Mouse (Mus musculus) brain, embryonic 14.5 days (tissue): ENCODE results near the gene Gm14399. TPM values are rescaled to one million over a fixed set of nuclear protein-coding genes. Genes with fewer than 3 reads are reported as not detected.
"Not testable (repeated sequence)": the region's sequence is repeated elsewhere in the genome, so short reads cannot be mapped to it uniquely, and the experiment has no call there.

Source experiments
- DNase-seq: peaks from one replicate; pipeline ENCODE4 v3.0.0-alpha.2; 2011; ENCODE audit warnings: low read depth
- CTCF ChIP-seq: fragments of 200-500 bp; IDR thresholded peaks from 2 replicates; pipeline ENCODE4 v1.5.1; 2012; ENCODE audit warnings: inconsistent platforms, mild to moderate bottlenecking, moderate library complexity, borderline replicate concordance; ENCODE audit not compliant: insufficient read depth, insufficient read length; ENCODE audit errors: extremely low read depth
- POLR2A ChIP-seq: fragments of 200-500 bp; IDR thresholded peaks from 2 replicates; pipeline ENCODE4 v1.6.1; 2012; ENCODE audit warnings: mild to moderate bottlenecking, inconsistent platforms, borderline replicate concordance; ENCODE audit not compliant: poor library complexity, insufficient read depth, insufficient read length, severe bottlenecking; ENCODE audit errors: extremely low read depth
- polyA plus RNA-seq: library from polyadenylated mRNA; depleted of rRNA; stranded (reverse); fragments of >200 nt; gene quantifications from 2 replicates; pipeline ENCODE4 v1.2.3, GENCODE M21; 2012; rRNA removed

The Gm14399 gene
- 6.5 and 8.1 TPM in 2 replicates for polyA plus RNA-seq

DNA sequence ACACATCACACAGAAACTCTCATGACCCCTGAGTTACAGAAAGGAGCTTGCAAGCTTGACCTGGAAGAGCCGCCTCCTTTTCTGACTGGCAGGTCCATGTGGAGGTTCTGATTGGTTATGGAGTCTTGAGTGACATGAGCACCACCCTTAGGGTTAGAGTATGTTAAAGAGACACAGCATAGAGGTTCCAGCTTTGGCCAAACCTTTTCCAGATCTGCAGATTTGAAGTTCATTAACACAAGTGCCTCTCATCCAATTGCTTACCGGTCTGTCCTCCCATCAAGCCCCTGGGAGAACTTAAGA lies at the start of gene Gm14399:
Gm14399 (minus strand) TSS at position 20 of the 303 bp plus-strand sequence.
- DNase-seq: not testable (repeated sequence)

DNA sequence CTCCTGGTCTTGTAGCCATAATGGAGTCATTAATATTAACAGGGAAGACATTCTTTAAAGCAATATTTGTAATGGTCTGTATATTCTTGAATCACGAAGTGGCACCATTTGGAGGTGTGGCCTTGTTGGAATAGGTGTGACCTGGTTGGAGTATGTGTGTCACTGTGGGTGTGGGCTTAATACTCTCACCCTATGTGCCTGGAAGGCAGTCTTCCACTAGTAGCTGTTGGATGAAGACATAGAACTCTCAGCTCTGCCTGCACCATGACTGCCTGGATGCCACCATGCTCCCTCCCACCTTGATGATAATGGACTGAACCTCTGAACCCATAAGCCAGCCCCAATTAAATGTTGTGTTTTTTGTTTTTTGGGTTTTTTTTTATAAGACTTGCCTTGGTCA lies 37.2 kb upstream of the Gm14399 start:
- not testable (repeated sequence) for DNase-seq

DNA sequence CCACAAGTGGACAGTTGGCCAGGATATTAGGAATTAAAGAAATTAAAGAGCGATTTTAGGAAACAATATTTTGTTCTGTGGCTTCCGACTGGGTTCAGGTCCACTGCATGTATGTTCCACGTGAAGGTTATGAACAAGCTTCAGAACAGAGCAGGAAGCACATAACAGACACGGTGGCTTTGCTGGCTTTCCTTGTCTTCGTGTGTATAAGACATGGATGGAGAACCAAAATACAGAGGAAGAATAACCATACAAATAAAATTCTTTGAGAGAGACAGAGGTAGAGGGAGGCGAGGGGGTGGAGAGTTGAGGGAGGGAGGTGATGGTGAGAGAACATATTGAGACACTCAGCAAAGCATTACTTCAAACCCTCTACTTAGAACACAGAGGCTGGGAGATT lies 34.5 kb upstream of the Gm14399 start:
- TF ChIP-seq CTCF (no peak), POLR2A (no peak)
- no peak for DNase-seq

DNA sequence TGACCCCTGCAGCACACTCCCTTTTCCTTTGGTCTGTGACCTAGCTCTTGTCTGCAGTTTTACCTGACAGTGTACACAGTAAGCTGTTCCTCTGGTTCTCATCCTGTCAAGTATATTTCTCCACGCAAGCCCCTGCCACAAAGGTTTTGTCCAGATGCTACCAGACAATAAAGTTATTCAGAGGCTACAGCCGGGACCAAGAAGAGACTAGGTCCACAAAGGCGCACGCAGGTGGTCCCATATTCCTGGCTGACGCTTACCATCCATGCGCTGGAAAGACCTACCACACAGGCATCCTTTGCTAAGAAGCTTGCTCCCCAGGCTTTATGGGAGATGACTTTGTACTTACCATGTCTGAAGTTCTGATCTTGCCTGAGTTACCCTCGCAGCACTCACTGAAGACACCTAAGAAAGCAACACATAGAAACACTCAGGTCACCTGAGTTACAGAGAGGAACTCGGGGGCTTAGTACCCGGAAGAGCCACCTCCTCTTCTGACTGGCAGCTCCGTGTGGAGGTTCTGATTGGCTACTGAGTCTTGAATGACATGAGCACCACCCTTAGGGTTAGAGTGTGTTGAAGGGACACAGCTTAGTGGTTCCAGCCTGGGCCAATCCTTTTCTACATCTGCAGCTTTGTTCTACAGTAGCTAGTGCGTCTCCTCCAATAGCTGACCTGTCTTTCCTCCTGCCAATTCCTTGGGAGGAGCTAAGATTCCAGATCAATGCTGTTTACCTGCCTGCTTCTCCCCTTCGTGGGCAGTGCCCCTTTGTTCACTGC lies 33.8 kb upstream of the Gm14399 start, which contains the start of gene Gm14443:
Gm14443 (minus strand) TSS at position 471 of the 780 bp plus-strand sequence.
- DNase-seq: not testable (repeated sequence)

DNA sequence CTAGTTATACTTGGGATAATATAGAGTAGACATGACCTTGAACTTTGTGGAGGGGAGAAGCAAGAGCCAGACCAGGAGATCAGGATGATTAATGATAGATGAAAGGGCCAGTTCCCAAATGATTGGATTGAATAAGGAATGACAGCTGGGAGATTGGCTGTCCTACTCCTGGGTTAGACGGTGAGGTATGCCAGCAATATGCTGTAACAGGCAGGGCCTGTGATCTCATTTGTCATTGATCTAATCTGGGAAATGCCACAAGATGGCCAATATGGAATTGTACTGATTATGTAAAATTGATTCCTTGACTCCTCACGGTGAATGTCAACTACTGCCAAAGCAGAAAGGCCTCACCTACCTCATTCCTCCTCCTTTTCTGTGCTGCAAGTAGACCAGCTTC lies 32.2 kb upstream of the Gm14399 start:
- not testable (repeated sequence) for DNase-seq

DNA sequence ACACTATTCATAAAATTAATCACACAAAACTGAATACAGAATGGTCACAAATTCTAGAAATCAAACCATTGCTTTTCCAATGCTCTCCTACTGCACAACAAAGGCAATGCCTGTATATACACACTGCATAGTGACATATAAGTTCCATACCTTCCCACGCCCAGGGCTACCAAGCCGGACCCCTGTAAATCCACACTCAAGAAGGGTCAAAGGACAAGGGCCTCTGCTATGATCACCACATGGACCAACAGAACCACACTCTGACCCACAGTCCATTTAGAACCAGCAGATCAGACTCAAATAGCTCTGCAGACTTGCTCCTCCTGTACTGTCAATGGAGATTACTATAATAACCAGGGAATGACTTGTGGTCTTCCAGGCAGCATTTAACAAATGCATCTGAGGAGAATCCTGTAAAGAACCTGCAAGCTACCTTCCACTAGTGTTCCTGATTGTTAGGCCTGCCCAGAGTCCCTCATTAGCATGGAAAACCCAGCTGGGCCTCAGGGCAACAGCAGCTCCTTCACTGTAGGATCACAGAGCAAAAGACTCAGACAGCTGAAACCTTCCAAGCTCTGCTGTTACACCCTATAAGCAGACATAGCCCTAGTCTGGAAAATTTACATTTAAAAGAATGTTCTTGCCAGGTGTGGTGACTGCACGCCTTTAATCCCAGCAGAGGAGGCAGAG lies 31.2 kb upstream of the Gm14399 start:
- not testable (repeated sequence) for DNase-seq

DNA sequence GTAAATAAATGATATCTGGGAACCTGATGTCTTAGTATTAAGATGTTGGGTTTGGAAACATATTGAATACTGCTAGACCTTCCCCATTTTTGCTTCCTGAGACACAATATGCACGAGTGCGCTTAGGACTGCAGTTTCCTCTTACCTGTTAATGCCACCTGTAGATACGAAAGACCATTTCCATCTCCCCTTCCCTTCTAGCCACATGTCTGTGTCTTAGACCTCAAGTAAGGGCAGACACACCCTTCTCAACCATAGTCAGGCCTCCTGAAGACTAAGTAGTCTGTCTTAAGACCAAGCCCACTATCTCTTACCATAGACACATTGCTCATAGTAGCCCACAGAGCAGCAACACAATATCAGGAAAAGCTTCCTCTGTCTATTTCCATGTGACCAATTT lies 30.3 kb upstream of the Gm14399 start:
- TF ChIP-seq CTCF: no peak
- DNase-seq: no peak

DNA sequence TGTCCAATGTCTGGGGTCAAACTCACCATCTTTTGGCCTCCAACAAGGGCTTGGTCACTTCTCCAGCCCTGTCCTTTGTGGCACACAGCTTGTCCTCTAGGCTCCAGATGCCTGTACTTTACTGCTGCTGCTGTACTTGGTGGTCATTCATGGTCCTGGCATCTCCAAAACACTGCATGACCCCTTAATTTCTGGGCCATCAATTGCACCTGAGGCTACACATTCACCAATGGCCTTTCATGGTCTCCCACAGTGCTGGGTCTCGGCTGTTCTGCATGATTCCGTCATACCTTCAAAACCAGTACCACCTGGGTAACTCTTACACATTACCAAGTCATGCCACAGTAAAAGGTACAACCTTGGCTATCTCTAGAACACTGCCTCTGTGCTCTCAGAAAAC lies 25.1 kb upstream of the Gm14399 start:
- DNase-seq: not testable (repeated sequence)

DNA sequence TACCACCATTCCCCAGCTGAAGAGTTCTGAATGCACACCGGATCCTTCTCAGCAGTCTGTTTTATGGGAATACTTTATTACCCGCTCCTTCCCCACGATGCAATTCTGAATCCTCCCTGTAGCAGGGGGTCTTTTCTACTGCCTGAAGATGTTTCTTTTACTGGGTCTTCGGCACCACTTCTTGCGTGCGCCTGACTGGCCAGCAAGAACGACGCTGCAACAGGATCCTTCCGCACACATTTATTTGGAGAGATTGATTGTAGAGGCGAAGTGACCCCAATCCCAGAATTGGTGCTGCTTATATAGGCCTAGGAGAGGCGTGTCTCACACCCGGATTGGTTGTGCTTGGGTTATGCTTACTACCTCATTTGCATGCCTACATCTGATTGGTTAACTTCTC lies 23.3 kb upstream of the Gm14399 start:
- DNase-seq: not testable (repeated sequence)

DNA sequence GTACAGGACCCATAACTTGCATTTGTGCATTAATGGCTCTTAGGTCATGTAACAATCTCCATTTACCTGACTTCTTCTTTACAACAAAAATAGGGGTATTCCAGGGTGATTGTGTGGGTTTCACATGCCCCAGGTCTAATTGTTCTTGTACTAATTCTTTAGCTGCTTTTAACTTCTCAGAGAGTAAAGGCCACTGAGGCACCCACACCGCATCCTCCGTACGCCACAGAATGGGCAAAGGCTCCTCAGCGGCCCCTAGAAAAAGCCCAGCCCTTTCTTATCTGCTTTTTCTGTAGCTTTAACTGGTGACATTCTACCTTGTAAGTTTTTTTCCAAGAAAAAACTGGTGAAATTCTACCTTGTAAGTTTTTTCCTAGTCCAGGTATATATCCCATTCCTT lies 19.6 kb upstream of the Gm14399 start:
- DNase-seq: not testable (repeated sequence)

DNA sequence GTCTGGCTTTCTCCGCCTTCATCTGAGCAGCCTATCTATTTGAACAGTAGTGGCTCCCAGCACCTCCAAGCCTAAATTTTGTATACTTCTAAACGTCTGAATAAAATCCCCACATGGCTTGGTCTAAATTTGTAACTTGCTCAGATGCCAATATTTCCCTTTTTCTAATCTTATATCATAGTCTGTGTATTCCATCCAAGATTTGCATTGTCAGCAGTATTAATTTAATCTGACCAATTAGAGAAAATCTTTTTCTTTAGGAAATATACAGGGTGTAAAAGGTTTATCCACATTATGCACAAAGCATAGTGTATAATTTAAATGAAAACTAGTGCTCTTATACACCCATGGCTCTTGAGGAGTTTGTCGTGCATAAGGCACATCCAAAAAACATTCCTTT lies 16.8 kb upstream of the Gm14399 start:
- no peak for DNase-seq
- no peak for TF ChIP-seq POLR2A
- TF ChIP-seq CTCF: no peak

DNA sequence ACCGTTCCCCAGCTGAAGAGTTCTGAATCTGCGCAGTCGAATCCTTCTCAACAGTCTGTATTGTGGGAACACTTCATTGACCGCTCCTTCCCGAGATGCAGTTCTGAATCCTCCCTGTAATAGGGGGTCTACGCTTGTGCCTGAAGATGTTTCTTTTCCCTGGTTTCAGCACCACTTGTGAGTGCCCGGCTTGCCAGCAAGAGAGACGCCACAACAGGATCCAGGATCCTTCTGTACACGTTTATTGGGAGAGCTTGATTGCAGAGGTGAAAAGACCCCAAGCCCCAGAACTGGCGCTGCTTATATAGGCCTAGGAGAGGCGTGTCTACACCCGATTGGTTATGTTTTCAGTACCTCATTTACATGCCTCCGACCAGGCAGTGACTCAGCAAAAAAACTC lies 14.9 kb upstream of the Gm14399 start:
- TF ChIP-seq CTCF (no peak), POLR2A (no peak)
- DNase-seq: no peak

DNA sequence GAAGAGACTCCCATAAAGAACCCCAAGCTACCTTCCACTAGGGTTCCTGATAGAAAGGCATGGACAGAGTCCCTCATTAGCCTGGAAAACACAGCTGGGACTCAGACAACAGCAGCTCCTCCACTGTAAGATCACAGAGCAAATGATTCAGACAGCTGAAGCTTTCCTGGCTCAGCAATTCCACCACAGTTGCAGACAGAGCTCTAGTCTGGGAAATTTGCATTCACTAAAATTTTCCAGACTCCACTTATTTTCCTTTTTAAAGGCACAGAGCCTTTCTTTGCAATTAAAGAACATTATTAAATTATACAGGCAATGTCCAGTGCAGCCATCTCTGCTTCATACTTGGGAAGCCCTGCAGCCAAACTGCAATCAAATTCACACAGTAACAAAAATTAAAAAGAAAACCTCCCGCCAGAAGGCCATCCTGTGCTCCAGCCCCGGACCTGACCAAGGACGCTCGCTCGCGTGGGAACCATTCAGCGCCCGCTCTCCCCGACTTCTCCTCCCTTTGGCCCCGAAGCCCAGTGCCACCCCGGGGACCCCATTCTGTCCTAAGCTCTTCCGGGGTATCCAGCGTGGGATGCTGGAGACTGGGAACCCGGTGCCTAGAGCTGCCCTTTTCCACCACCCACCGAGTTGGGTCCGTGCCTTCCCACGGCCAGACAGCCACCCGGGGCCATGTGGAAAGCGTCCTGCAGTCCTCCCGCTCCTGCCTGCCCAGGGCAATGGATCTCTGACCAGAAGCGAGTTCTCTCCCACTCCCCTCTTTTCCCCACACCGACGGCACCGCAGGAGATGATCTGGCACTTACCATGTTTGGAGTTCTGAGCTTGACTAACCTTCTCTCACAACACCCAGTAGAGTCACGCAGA lies 457 bp downstream of the Gm14399 start:
- DNase-seq: peak; percentile 25

DNA sequence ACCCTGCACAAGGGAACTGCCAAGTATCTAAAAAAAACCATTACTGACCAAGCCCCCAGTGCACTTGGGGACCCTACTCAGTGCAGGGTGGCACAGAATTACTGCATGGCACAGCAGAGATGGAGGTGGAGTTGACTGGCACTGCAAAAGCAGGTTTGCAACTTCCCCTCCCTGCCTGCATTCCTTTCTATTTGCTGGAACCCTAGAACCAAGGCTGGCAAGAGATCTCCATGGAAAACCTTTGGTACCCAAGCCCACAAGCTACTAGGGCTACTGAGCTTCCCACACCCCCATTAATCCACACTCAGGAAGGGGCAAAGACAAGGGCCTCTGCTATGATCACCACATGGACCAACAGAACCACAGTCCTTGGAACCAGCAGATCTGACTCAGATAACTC lies 1.2 kb downstream of the Gm14399 start:
- DNase-seq: not testable (repeated sequence)

Other genes starting within 250 kb of the Gm14399 start
- 0.08 and 0.13 TPM in 2 replicates for gene Gm14444, start 131.8 kb downstream of the Gm14399 start, polyA plus RNA-seq
- gene Gm14393, start 74.2 kb downstream of the Gm14399 start, polyA plus RNA-seq: 0.34 TPM in 1 of 2 replicates, not detected in the other
- 1.2 and 1.9 TPM in 2 replicates for gene Gm14443, start 33.9 kb upstream of the Gm14399 start, polyA plus RNA-seq
- 12.4 and 14.3 TPM in 2 replicates for gene Gm14391, start 64.9 kb upstream of the Gm14399 start, polyA plus RNA-seq
- not detected in 2 replicates for gene Gm14440, start 133.1 kb upstream of the Gm14399 start, polyA plus RNA-seq
- gene Gm4631, start 196.2 kb upstream of the Gm14399 start, polyA plus RNA-seq: 10.8 and 12.8 TPM in 2 replicates
- 2.5 and 3.5 TPM in 2 replicates for gene Zfp968, start 230.4 kb upstream of the Gm14399 start, polyA plus RNA-seq